Mouse (Mus musculus): Measurements from ENCODE around the gene Mei4.

- TF ChIP-seq CTCF (IDR thresholded peaks at IDR 0.05; ENCODE audit: borderline replicate concordance, extremely low read depth, insufficient read depth, insufficient read length): no peak
- no peak for TF ChIP-seq POLR2A (IDR thresholded peaks at IDR 0.05; ENCODE audit: borderline replicate concordance, extremely low read depth, insufficient read depth, insufficient read length, poor library complexity, severe bottlenecking)
Measured at GRCm38 (mm10) chr9:82075270-82075669, 211.8 kb downstream of the Mei4 start.
